Mouse (Mus musculus) limb, embryonic 12.5 days (tissue): ENCODE results near the gene Sppl3. TPM values are rescaled to one million over a fixed set of nuclear protein-coding genes. Genes with fewer than 3 reads are reported as not detected.

ENCODE experiments used
- ATAC-seq: fragments of 200-750 bp; cut with Nextera tagmentation; 2 replicates; pipeline ENCODE4 v1.8.0; 2017; ENCODE audit warnings: low read depth, moderate TSS enrichment; ENCODE audit not compliant: insufficient number of reproducible peaks, insufficient read depth, low FRiP score, low TSS enrichment
- H3K27ac ChIP-seq: fragments of 300-500 bp; sonication (generic); 2 replicates; pipeline ENCODE4 v1.5.1; 2016; ENCODE audit warnings: mild to moderate bottlenecking, moderate library complexity
- H3K27me3 ChIP-seq: fragments of 300-500 bp; sonication (generic); 2 replicates; pipeline ENCODE4 v1.6.1; 2016; ENCODE audit warnings: mild to moderate bottlenecking, moderate library complexity
- H3K36me3 ChIP-seq: fragments of 300-500 bp; sonication (generic); 2 replicates; pipeline ENCODE4 v1.6.1; 2016; ENCODE audit warnings: mild to moderate bottlenecking, moderate library complexity
- H3K4me1 ChIP-seq: fragments of 300-500 bp; sonication (generic); replicated peaks from 2 replicates; pipeline ENCODE4 v1.6.1; 2016
- H3K4me2 ChIP-seq: fragments of 300-500 bp; sonication (generic); 2 replicates; pipeline ENCODE4 v1.6.1; 2016; ENCODE audit warnings: mild to moderate bottlenecking, moderate library complexity
- H3K4me3 ChIP-seq: fragments of 300-500 bp; sonication (generic); replicated peaks from 2 replicates; pipeline ENCODE4 v1.5.1; 2016; ENCODE audit warnings: mild to moderate bottlenecking
- H3K9ac ChIP-seq: fragments of 300-500 bp; sonication (generic); replicated peaks from 2 replicates; pipeline ENCODE4 v1.6.1; 2016; ENCODE audit warnings: mild to moderate bottlenecking, moderate library complexity
- H3K9me3 ChIP-seq: fragments of 300-500 bp; sonication (generic); 2 replicates; pipeline ENCODE4 v1.6.1; 2016; ENCODE audit warnings: mild to moderate bottlenecking, moderate library complexity
- WGBS: fragments of 180-500 bp; shearing (Covaris S2); methylation state at CpG from one replicate; pipeline ENCODE4 v1.1.7; 2016; 5-methylcytosine and 5-hydroxymethylcytosine counted together
- polyA plus RNA-seq: library from polyadenylated mRNA; unstranded; fragments of >200 nt; fragmentation: Nextera tagmentation; extraction: Ambion mirVana; gene quantifications from 2 replicates; pipeline ENCODE4 v1.2.1, GENCODE M21; 2016

Gene Sppl3
- polyA plus RNA-seq, 1 experiment from 2014 or later: 36.9 TPM

- Histone ChIP-seq H3K36me3 (peaks cover 40% of the 10 kb centered on the region), H3K4me3 (no peak overlapping the region), H3K27me3 (no peaks in the 10 kb centered on the region), H3K9ac (no peak overlapping the region), H3K9me3 (no peaks in the 10 kb centered on the region), H3K4me2 (no peak overlapping the region), H3K4me1 (peaks cover 13% of the 10 kb centered on the region; the same call in 1 of the 2 replicates), H3K27ac (no peak overlapping the region)
- WGBS: 61% methylated on average over 5 of the region's 5 CpGs
- ATAC-seq: no peak
These were observed 65.4 kb downstream of the Sppl3 start for GRCm38 (mm10) chr5:115076144-115076901.

DNA sequence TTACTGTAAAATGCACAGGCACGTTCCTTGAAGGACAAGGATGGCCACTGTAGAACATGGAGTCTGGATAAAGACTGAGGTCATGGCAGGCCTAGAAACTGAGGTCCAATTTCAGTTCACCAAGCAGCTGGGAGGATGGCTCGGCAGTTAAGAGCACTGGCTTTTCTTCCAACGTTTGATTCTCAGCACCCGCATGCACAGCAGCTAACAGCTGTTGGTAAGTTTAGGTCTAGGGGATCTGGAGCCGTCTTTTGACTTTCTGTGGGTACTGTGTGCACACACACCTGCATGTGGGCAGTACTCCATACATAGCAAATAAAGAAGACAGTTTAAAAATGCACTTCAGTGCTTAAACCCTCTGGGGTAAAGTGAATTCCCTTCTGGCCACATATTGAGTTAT is 70.7 kb downstream of the Sppl3 start:
- Histone ChIP-seq H3K27me3 (no peaks in the 10 kb centered on the region), H3K4me2 (no peak overlapping the region), H3K4me3 (no peak overlapping the region), H3K4me1 (no peaks in the 10 kb centered on the region), H3K9me3 (no peaks in the 10 kb centered on the region), H3K27ac (no peak overlapping the region), H3K9ac (no peak overlapping the region), H3K36me3 (peaks cover 69% of the 10 kb centered on the region)
- 81% methylated on average over 5 of the region's 5 CpGs for WGBS
- ATAC-seq: no peak

DNA sequence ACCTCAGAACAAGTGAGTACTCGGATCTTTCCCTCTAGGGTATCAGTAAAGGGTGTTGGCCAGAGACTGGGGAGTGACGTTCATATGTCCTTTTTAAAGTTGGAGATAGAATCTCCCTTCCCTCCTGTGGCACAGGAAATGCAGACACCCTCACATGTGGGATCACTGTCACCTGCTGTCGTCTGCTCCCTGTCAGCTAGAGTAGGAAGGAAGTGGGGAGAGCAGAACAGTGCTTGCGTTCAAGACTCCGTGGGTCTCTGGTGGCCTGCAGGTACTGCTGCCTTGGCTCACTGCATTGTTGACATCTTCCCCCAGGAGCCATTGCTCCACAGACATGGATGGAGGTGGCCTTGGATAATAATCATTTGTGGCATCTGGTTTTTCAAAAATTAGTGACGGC is 72.6 kb downstream of the Sppl3 start:
- 89% methylated on average over 6 of the region's 6 CpGs for WGBS
- Histone ChIP-seq H3K36me3 (peaks cover 72% of the 10 kb centered on the region), H3K9me3 (no peaks in the 10 kb centered on the region)

GRCm38 (mm10) chr5:115085675-115086074 is 74.7 kb downstream of the Sppl3 start:
- H3K27ac ChIP-seq: no peak overlapping the region
- ATAC-seq: no peak
- H3K9me3 ChIP-seq: no peaks in the 10 kb centered on the region
- no peak overlapping the region for H3K9ac ChIP-seq
- no peak overlapping the region for H3K4me2 ChIP-seq
- H3K36me3 ChIP-seq: peaks cover 94% of the 10 kb centered on the region
- H3K27me3 ChIP-seq: no peaks in the 10 kb centered on the region
- H3K4me3 ChIP-seq: no peak overlapping the region
- over 99% methylated on average over 2 of the region's 2 CpGs for WGBS
- no peaks in the 10 kb centered on the region for H3K4me1 ChIP-seq

More for the DNA sequence above, 72.6 kb downstream of the Sppl3 start:
- no peak for ATAC-seq
- Histone ChIP-seq H3K4me1 (no peaks in the 10 kb centered on the region), H3K27ac (no peak overlapping the region), H3K27me3 (no peaks in the 10 kb centered on the region), H3K9ac (no peak overlapping the region), H3K4me3 (no peak overlapping the region), H3K4me2 (no peak overlapping the region)

GRCm38 (mm10) chr5:115089592-115090268 is 78.8 kb downstream of the Sppl3 start:
- Histone ChIP-seq H3K27ac (no peak overlapping the region), H3K9me3 (no peaks in the 10 kb centered on the region), H3K4me3 (no peak overlapping the region), H3K4me1 (no peaks in the 10 kb centered on the region), H3K27me3 (no peaks in the 10 kb centered on the region), H3K9ac (no peak overlapping the region), H3K4me2 (no peak overlapping the region), H3K36me3 (peaks cover 96% of the 10 kb centered on the region)
- 88% methylated on average over 5 of the region's 5 CpGs for WGBS
- no peak for ATAC-seq

GRCm38 (mm10) chr5:115091015-115091414 is 80.1 kb downstream of the Sppl3 start:
- no peak for ATAC-seq
- Histone ChIP-seq H3K9ac (no peak overlapping the region), H3K9me3 (no peaks in the 10 kb centered on the region), H3K27me3 (no peaks in the 10 kb centered on the region), H3K4me2 (no peak overlapping the region), H3K36me3 (peaks cover 97% of the 10 kb centered on the region), H3K4me3 (no peak overlapping the region), H3K27ac (no peak overlapping the region), H3K4me1 (no peaks in the 10 kb centered on the region)
- 75% methylated on average over 3 of the region's 3 CpGs for WGBS

- Histone ChIP-seq H3K9ac (no peak overlapping the region), H3K27ac (no peak overlapping the region), H3K36me3 (peaks cover 97% of the 10 kb centered on the region), H3K4me3 (no peak overlapping the region), H3K4me1 (no peaks in the 10 kb centered on the region), H3K4me2 (no peak overlapping the region), H3K9me3 (no peaks in the 10 kb centered on the region), H3K27me3 (no peaks in the 10 kb centered on the region)
- no peak for ATAC-seq
- 83% methylated on average over 6 of the region's 6 CpGs for WGBS
These were observed 80.8 kb downstream of the Sppl3 start for GRCm38 (mm10) chr5:115091776-115092175.

DNA sequence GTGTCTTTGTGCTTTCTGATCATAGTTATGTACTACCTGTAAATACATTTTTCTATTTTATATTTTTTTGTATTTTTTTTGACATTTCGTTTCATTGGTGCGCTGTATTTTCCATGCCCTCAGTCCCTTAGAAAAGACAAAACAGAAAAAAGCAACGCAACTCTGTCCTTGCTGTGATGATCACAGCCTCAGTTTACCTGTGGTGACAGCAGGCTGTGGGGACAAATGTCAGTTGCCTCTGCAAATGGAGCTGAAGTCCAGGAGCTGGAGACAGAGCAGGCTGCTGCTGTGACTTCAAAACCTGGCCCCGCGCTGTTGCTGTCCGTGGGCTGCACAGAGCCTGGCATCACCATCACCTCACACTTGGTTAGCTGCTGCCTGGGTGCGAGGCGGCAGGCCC is 87.3 kb downstream of the Sppl3 start, which contains the start of gene Gm10401:
TSS of gene Gm10401 (minus strand) at position 101 of the 400 bp plus-strand sequence.
- Histone ChIP-seq H3K4me3 (no peak within 1 kb of the TSS), H3K4me1 (no peaks in the 10 kb centered on the region), H3K36me3 (peaks cover 85% of the 10 kb centered on the region), H3K27me3 (no peaks in the 10 kb centered on the region), H3K4me2 (no peak within 1 kb of the TSS), H3K27ac (no peak within 1 kb of the TSS), H3K9ac (no peak within 1 kb of the TSS), H3K9me3 (no peaks in the 10 kb centered on the region)
- WGBS: 97% methylated on average over 8 of the region's 8 CpGs
- ATAC-seq: no peak

DNA sequence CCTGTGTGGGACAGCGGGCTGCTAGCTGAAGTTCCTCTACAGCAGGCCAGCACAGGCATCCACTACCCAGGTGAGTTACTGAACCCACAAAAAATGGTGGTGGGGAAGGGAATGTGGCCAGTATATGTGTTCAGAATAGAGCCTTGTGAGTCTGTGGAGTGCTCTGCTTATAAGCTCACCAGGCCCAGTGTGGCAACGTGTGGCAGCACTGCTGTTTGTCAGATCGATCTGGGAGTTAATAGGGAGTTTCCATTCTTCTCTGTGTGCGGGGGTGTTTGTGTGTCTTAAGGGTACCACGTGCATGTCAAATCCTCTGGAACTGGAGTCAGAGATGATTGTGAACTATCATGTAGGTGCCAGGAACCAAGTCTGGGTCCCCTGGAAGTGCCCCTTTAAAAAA is 88.6 kb downstream of the Sppl3 start:
- peaks cover 84% of the 10 kb centered on the region for H3K36me3 ChIP-seq

GRCm38 (mm10) chr5:115099991-115100390 is 89.1 kb downstream of the Sppl3 start:
- H3K9ac ChIP-seq: no peak overlapping the region
- peaks cover 81% of the 10 kb centered on the region for H3K36me3 ChIP-seq
- no peak for ATAC-seq
- 84% methylated on average over 9 of the region's 9 CpGs for WGBS
- H3K4me1 ChIP-seq: no peaks in the 10 kb centered on the region
- H3K9me3 ChIP-seq: no peaks in the 10 kb centered on the region
- H3K4me2 ChIP-seq: no peak overlapping the region
- H3K27ac ChIP-seq: no peak overlapping the region
- no peak overlapping the region for H3K4me3 ChIP-seq
- H3K27me3 ChIP-seq: no peaks in the 10 kb centered on the region

More for the DNA sequence above, 88.6 kb downstream of the Sppl3 start:
- no peak for ATAC-seq
- H3K27ac ChIP-seq: no peak overlapping the region
- H3K4me2 ChIP-seq: no peak overlapping the region
- 87% methylated on average over 5 of the region's 5 CpGs for WGBS
- no peaks in the 10 kb centered on the region for H3K27me3 ChIP-seq
- no peak overlapping the region for H3K9ac ChIP-seq
- no peak overlapping the region for H3K4me3 ChIP-seq
- no peaks in the 10 kb centered on the region for H3K4me1 ChIP-seq
- no peaks in the 10 kb centered on the region for H3K9me3 ChIP-seq

GRCm38 (mm10) chr5:115100473-115100872 is 89.5 kb downstream of the Sppl3 start:
- peaks cover 77% of the 10 kb centered on the region for H3K36me3 ChIP-seq

More at GRCm38 (mm10) chr5:115100473-115100872, 89.5 kb downstream of the Sppl3 start:
- Histone ChIP-seq H3K4me3 (no peak overlapping the region), H3K9ac (no peak overlapping the region), H3K27ac (no peak overlapping the region), H3K9me3 (no peaks in the 10 kb centered on the region), H3K4me2 (no peak overlapping the region), H3K27me3 (no peaks in the 10 kb centered on the region), H3K4me1 (no peaks in the 10 kb centered on the region)
- 76% methylated on average over 6 of the region's 6 CpGs for WGBS
- no peak for ATAC-seq
